Mouse (Mus musculus): ENCODE measurements around the gene Cacnb4.

- TF ChIP-seq EP300 (IDR thresholded peaks at IDR 0.05; ENCODE audit: insufficient read depth, low read depth, low read length) (no peak), CTCF (IDR thresholded peaks at IDR 0.05; ENCODE audit: low read depth, low read length) (no peak)
Measured at GRCm38 (mm10) chr2:52673172-52673571, 3.5 kb downstream of the Cacnb4 start.

All from ES-Bruce4 (cell line).